Mouse (Mus musculus) embryonic facial prominence, embryonic 15.5 days (tissue): ENCODE measurements around the gene Cpsf4l. TPM values are rescaled to one million over a fixed set of nuclear protein-coding genes. Genes with fewer than 3 reads are reported as not detected.

ENCODE experiments used
- ATAC-seq: fragments of 200-750 bp; cut with Nextera tagmentation; 2 replicates; pipeline ENCODE4 v1.8.0; 2017; ENCODE audit warnings: low read depth, moderate TSS enrichment; ENCODE audit not compliant: insufficient number of reproducible peaks, low FRiP score, low TSS enrichment
- H3K27ac ChIP-seq: fragments of 300-500 bp; sonication (generic); replicated peaks from 2 replicates; pipeline ENCODE4 v1.5.1; 2015; ENCODE audit warnings: mild to moderate bottlenecking, inconsistent platforms
- H3K27me3 ChIP-seq: fragments of 300-500 bp; sonication (generic); 2 replicates; pipeline ENCODE4 v1.6.1; 2015; ENCODE audit warnings: inconsistent platforms
- H3K36me3 ChIP-seq: fragments of 300-500 bp; sonication (generic); 2 replicates; pipeline ENCODE4 v1.6.1; 2015; ENCODE audit warnings: mild to moderate bottlenecking, inconsistent platforms
- H3K4me1 ChIP-seq: fragments of 300-500 bp; sonication (generic); 2 replicates; pipeline ENCODE4 v1.6.1; 2015; ENCODE audit warnings: inconsistent platforms
- H3K4me2 ChIP-seq: fragments of 300-500 bp; sonication (generic); replicated peaks from 2 replicates; pipeline ENCODE4 v1.6.1; 2015; ENCODE audit warnings: mild to moderate bottlenecking, inconsistent platforms
- H3K4me3 ChIP-seq: fragments of 300-500 bp; sonication (generic); replicated peaks from 2 replicates; pipeline ENCODE4 v1.5.1; 2015; ENCODE audit warnings: mild to moderate bottlenecking, inconsistent platforms
- H3K9ac ChIP-seq: fragments of 300-500 bp; sonication (generic); 2 replicates; pipeline ENCODE4 v1.6.1; 2015; ENCODE audit warnings: inconsistent platforms
- H3K9me3 ChIP-seq: fragments of 300-500 bp; sonication (generic); replicated peaks from 2 replicates; pipeline ENCODE4 v1.6.1; 2016; ENCODE audit warnings: inconsistent platforms
- WGBS: fragments of 180-500 bp; shearing (Covaris S2); methylation state at CpG from one replicate; pipeline ENCODE4 v1.1.7; 2015; 5-methylcytosine and 5-hydroxymethylcytosine counted together
- polyA plus RNA-seq: library from polyadenylated mRNA; unstranded; fragments of >200 nt; fragmentation: Nextera tagmentation; extraction: Ambion mirVana; gene quantifications from 2 replicates; pipeline ENCODE4 v1.2.1, GENCODE M21; 2015

Gene Cpsf4l
- polyA plus RNA-seq, 1 experiment from 2014 or later: 1.6 TPM

- no peak for ATAC-seq
- Histone ChIP-seq H3K4me1 (peaks cover 30% of the 10 kb centered on the region), H3K36me3 (peaks cover 36% of the 10 kb centered on the region), H3K27me3 (no peaks in the 10 kb centered on the region), H3K9ac (no peak overlapping the region), H3K4me2 (no peak overlapping the region), H3K4me3 (no peak overlapping the region), H3K27ac (peak overlapping the region; percentile 75), H3K9me3 (no peaks in the 10 kb centered on the region)
- 76% methylated on average over 2 of the region's 2 CpGs for WGBS
Measured at GRCm38 (mm10) chr11:113677378-113677777, 32.4 kb downstream of the Cpsf4l start.

GRCm38 (mm10) chr11:113676847-113677246 is 33.0 kb downstream of the Cpsf4l start:
- WGBS: 64% methylated on average over 2 of the region's 2 CpGs
- no peak overlapping the region for H3K9ac ChIP-seq
- H3K4me3 ChIP-seq: no peak overlapping the region
- no peak overlapping the region for H3K4me2 ChIP-seq
- no peaks in the 10 kb centered on the region for H3K9me3 ChIP-seq
- peaks cover 30% of the 10 kb centered on the region for H3K4me1 ChIP-seq
- H3K27me3 ChIP-seq: no peaks in the 10 kb centered on the region
- ATAC-seq: peak; percentile 51; the same call in 1 of the 2 replicates
- peaks cover 41% of the 10 kb centered on the region for H3K36me3 ChIP-seq
- H3K27ac ChIP-seq: peak overlapping the region; percentile 75

- Histone ChIP-seq H3K4me2 (no peak overlapping the region), H3K9ac (no peak overlapping the region), H3K9me3 (no peaks in the 10 kb centered on the region), H3K27ac (no peak overlapping the region), H3K27me3 (no peaks in the 10 kb centered on the region), H3K4me1 (peaks cover 26% of the 10 kb centered on the region), H3K4me3 (no peak overlapping the region), H3K36me3 (peaks cover 45% of the 10 kb centered on the region)
- 86% methylated on average over 5 of the region's 5 CpGs for WGBS
- ATAC-seq: peak; percentile 64; the same call in 1 of the 2 replicates
Measured at GRCm38 (mm10) chr11:113674595-113674994, 35.2 kb downstream of the Cpsf4l start.

GRCm38 (mm10) chr11:113673614-113674013 is 36.2 kb downstream of the Cpsf4l start:
- no peak for ATAC-seq
- Histone ChIP-seq H3K27me3 (no peaks in the 10 kb centered on the region), H3K4me3 (no peak overlapping the region), H3K27ac (no peak overlapping the region), H3K4me2 (no peak overlapping the region), H3K9ac (no peak overlapping the region), H3K9me3 (no peaks in the 10 kb centered on the region), H3K36me3 (peaks cover 55% of the 10 kb centered on the region), H3K4me1 (peaks cover 28% of the 10 kb centered on the region)
- 91% methylated on average over 4 of the region's 4 CpGs for WGBS

- no peak for ATAC-seq
- H3K9ac ChIP-seq: no peak overlapping the region
- 66% methylated on average over 4 of the region's 4 CpGs for WGBS
- no peaks in the 10 kb centered on the region for H3K9me3 ChIP-seq
- H3K4me2 ChIP-seq: no peak overlapping the region
- H3K27me3 ChIP-seq: no peaks in the 10 kb centered on the region
- H3K27ac ChIP-seq: no peak overlapping the region
- peaks cover 26% of the 10 kb centered on the region for H3K4me1 ChIP-seq
- no peak overlapping the region for H3K4me3 ChIP-seq
- peaks cover 46% of the 10 kb centered on the region for H3K36me3 ChIP-seq
Measured at GRCm38 (mm10) chr11:113669711-113670110, 40.1 kb downstream of the Cpsf4l start.

- 0 out of 2 replicates have a peak overlapping the region, but pooled peaks have one; percentile 12 for H3K27ac ChIP-seq
- WGBS: 82% methylated on average over 5 of the region's 5 CpGs
- H3K27me3 ChIP-seq: no peaks in the 10 kb centered on the region
- H3K4me2 ChIP-seq: no peak overlapping the region
- ATAC-seq: no peak
- H3K9ac ChIP-seq: no peak overlapping the region
- no peak overlapping the region for H3K4me3 ChIP-seq
- no peaks in the 10 kb centered on the region for H3K9me3 ChIP-seq
- peaks cover 42% of the 10 kb centered on the region for H3K36me3 ChIP-seq
- H3K4me1 ChIP-seq: peaks cover 25% of the 10 kb centered on the region
Measured at GRCm38 (mm10) chr11:113668857-113669256, 41.0 kb downstream of the Cpsf4l start.

GRCm38 (mm10) chr11:113667704-113668103 is 42.1 kb downstream of the Cpsf4l start:
- no peak overlapping the region for H3K4me2 ChIP-seq
- H3K27ac ChIP-seq: 0 out of 2 replicates have a peak overlapping the region, but pooled peaks have one; percentile 13
- peaks cover 39% of the 10 kb centered on the region for H3K36me3 ChIP-seq
- H3K9me3 ChIP-seq: no peaks in the 10 kb centered on the region
- H3K27me3 ChIP-seq: no peaks in the 10 kb centered on the region
- 72% methylated on average over 4 of the region's 4 CpGs for WGBS
- H3K9ac ChIP-seq: no peak overlapping the region
- H3K4me1 ChIP-seq: peaks cover 21% of the 10 kb centered on the region
- no peak for ATAC-seq
- H3K4me3 ChIP-seq: no peak overlapping the region

- no peaks in the 10 kb centered on the region for H3K9me3 ChIP-seq
- H3K4me1 ChIP-seq: peaks cover 21% of the 10 kb centered on the region
- no peak overlapping the region for H3K9ac ChIP-seq
- WGBS: 70% methylated on average over 2 of the region's 2 CpGs
- no peak overlapping the region for H3K4me2 ChIP-seq
- H3K36me3 ChIP-seq: peaks cover 40% of the 10 kb centered on the region
- H3K27ac ChIP-seq: no peak overlapping the region
- no peaks in the 10 kb centered on the region for H3K27me3 ChIP-seq
- no peak overlapping the region for H3K4me3 ChIP-seq
- ATAC-seq: 0 out of 2 replicates have a peak, but pooled peaks have one; percentile 39
Measured at GRCm38 (mm10) chr11:113667122-113667521, 42.7 kb downstream of the Cpsf4l start.

- Histone ChIP-seq H3K4me1 (peaks cover 21% of the 10 kb centered on the region), H3K4me3 (no peak overlapping the region), H3K27me3 (no peaks in the 10 kb centered on the region), H3K36me3 (peaks cover 40% of the 10 kb centered on the region), H3K27ac (0 out of 2 replicates have a peak overlapping the region, but pooled peaks have one; percentile 8), H3K9ac (no peak overlapping the region), H3K9me3 (no peaks in the 10 kb centered on the region), H3K4me2 (no peak overlapping the region)
- ATAC-seq: no peak
- 48% methylated on average over 10 of the region's 10 CpGs for WGBS
Measured at GRCm38 (mm10) chr11:113666648-113667047, 43.2 kb downstream of the Cpsf4l start.

GRCm38 (mm10) chr11:113666205-113666604 is 43.6 kb downstream of the Cpsf4l start:
- 68% methylated on average over 6 of the region's 6 CpGs for WGBS
- H3K9ac ChIP-seq: no peak overlapping the region
- H3K4me1 ChIP-seq: peaks cover 21% of the 10 kb centered on the region
- H3K4me3 ChIP-seq: no peak overlapping the region
- no peak for ATAC-seq
- H3K27me3 ChIP-seq: no peaks in the 10 kb centered on the region
- H3K4me2 ChIP-seq: no peak overlapping the region
- no peak overlapping the region for H3K27ac ChIP-seq
- H3K9me3 ChIP-seq: no peaks in the 10 kb centered on the region
- H3K36me3 ChIP-seq: peaks cover 42% of the 10 kb centered on the region

- Histone ChIP-seq H3K36me3 (peaks cover 55% of the 10 kb centered on the region), H3K27ac (no peak overlapping the region), H3K4me2 (no peak overlapping the region), H3K27me3 (no peaks in the 10 kb centered on the region), H3K4me1 (peaks cover 21% of the 10 kb centered on the region), H3K9ac (no peak overlapping the region), H3K9me3 (no peaks in the 10 kb centered on the region), H3K4me3 (no peak overlapping the region)
- ATAC-seq: no peak
- 66% methylated on average over 2 of the region's 2 CpGs for WGBS
Measured at GRCm38 (mm10) chr11:113664279-113664678, 45.5 kb downstream of the Cpsf4l start.

GRCm38 (mm10) chr11:113661835-113662351 is 47.9 kb downstream of the Cpsf4l start:
- no peak overlapping the region for H3K4me3 ChIP-seq
- no peak overlapping the region for H3K27ac ChIP-seq
- no peaks in the 10 kb centered on the region for H3K27me3 ChIP-seq
- H3K4me1 ChIP-seq: peaks cover 5% of the 10 kb centered on the region
- no peak for ATAC-seq
- 91% methylated on average over 18 of the region's 18 CpGs for WGBS
- no peak overlapping the region for H3K9ac ChIP-seq
- peaks cover 65% of the 10 kb centered on the region for H3K36me3 ChIP-seq
- no peaks in the 10 kb centered on the region for H3K9me3 ChIP-seq
- H3K4me2 ChIP-seq: no peak overlapping the region
